Mouse (Mus musculus): Measurements from ENCODE around the gene Tesk1.

- TF ChIP-seq CTCF (IDR thresholded peaks at IDR 0.05; ENCODE audit: borderline replicate concordance, insufficient read depth, low read depth, low read length): no peak
- TF ChIP-seq POLR2A (IDR thresholded peaks at IDR 0.05; ENCODE audit: borderline replicate concordance, insufficient read depth, low read length): no peak
These were observed 39.2 kb downstream of the Tesk1 start for GRCm38 (mm10) chr4:43480985-43481384.
